Mouse (Mus musculus) hindbrain, embryonic 10.5 days (tissue): ENCODE data around the gene Tbx20. TPM values are rescaled to one million over a fixed set of nuclear protein-coding genes. Genes with fewer than 3 reads are reported as not detected.

Experiments used
- DNase-seq: peaks from one replicate; pipeline ENCODE4 v3.0.0-alpha.2; 2017; ENCODE audit warnings: low spot score
- H3K27ac ChIP-seq: fragments of 300-500 bp; sonication (generic); 2 replicates; pipeline ENCODE4 v1.5.1; 2016; ENCODE audit warnings: mild to moderate bottlenecking, moderate library complexity
- H3K27me3 ChIP-seq: fragments of 300-500 bp; sonication (generic); 2 replicates; pipeline ENCODE4 v1.6.1; 2016; ENCODE audit warnings: mild to moderate bottlenecking; ENCODE audit not compliant: poor library complexity, insufficient read depth, severe bottlenecking
- H3K36me3 ChIP-seq: fragments of 300-500 bp; sonication (generic); 2 replicates; pipeline ENCODE4 v1.6.1; 2016; ENCODE audit warnings: mild to moderate bottlenecking, moderate library complexity
- H3K4me1 ChIP-seq: fragments of 300-500 bp; sonication (generic); replicated peaks from 2 replicates; pipeline ENCODE4 v1.6.1; 2016; ENCODE audit warnings: mild to moderate bottlenecking
- H3K4me3 ChIP-seq: fragments of 300-500 bp; sonication (generic); 2 replicates; pipeline ENCODE4 v1.5.1; 2016; ENCODE audit warnings: mild to moderate bottlenecking, moderate library complexity
- H3K9me3 ChIP-seq: fragments of 300-500 bp; sonication (generic); 2 replicates; pipeline ENCODE4 v1.6.1; 2016; ENCODE audit warnings: mild to moderate bottlenecking, moderate library complexity
- WGBS: fragments of 180-500 bp; shearing (Covaris S2); methylation state at CpG from one replicate; pipeline ENCODE4 v1.1.7; 2016; 5-methylcytosine and 5-hydroxymethylcytosine counted together
- polyA plus RNA-seq: library from polyadenylated mRNA; unstranded; fragments of >200 nt; fragmentation: Nextera tagmentation; extraction: Ambion mirVana; gene quantifications from 2 replicates; pipeline ENCODE4 v1.2.1, GENCODE M21; 2016

Gene Tbx20
- polyA plus RNA-seq, 1 experiment from 2014 or later = 4.3 TPM

DNA sequence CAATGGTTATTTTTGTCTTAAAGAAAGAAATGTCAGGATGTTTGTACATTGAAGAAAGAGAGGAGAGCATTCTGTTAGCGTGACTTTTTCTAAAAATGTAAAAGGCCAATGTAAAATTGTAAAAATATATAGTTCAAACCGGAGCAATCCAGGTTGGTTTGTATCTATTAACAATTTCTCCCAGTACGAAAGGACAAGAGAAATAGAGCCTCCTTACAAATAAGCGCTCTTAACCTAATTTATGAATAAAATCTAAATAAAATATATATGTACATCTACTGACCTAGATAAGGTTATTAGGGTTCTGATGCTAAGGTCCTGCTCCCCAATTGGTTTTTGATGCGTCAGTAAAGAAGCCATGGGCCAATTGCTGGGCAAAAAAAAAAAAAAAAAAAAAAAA, 29.1 kb downstream of the Tbx20 start:
- no peak for DNase-seq
- H3K27me3 ChIP-seq = no peaks in the 10 kb centered on the region
- no peaks in the 10 kb centered on the region for H3K36me3 ChIP-seq
- WGBS = 88% methylated on average over 5 of the region's 5 CpGs
- no peak overlapping the region for H3K27ac ChIP-seq
- no peak overlapping the region for H3K4me3 ChIP-seq
- H3K4me1 ChIP-seq = no peaks in the 10 kb centered on the region
- no peaks in the 10 kb centered on the region for H3K9me3 ChIP-seq

DNA sequence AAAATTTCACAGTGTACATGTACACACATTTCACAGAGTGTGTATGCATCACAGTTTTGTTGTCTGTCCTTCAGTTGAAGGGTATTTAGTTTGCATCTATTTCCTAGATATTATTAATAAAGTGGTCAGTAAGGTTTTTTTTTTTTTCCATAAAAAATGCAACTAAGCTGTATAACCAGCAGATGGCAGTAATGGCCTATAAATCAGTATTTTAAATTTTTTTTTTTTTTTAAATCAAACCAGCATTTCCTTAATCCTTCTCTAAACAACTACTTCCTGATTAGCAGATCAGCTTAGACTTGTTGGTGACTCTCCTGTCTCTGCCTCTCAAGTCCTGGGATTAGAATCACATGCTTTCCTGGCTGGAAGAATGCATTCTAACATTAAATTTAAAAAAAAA, 72.9 kb downstream of the Tbx20 start:
- Histone ChIP-seq H3K36me3 (no peaks in the 10 kb centered on the region), H3K9me3 (peaks cover 11% of the 10 kb centered on the region), H3K27ac (no peak overlapping the region), H3K27me3 (peaks cover 11% of the 10 kb centered on the region), H3K4me1 (peaks cover 2% of the 10 kb centered on the region; the same call in 1 of the 2 replicates), H3K4me3 (no peak overlapping the region)
- no peak for DNase-seq

DNA sequence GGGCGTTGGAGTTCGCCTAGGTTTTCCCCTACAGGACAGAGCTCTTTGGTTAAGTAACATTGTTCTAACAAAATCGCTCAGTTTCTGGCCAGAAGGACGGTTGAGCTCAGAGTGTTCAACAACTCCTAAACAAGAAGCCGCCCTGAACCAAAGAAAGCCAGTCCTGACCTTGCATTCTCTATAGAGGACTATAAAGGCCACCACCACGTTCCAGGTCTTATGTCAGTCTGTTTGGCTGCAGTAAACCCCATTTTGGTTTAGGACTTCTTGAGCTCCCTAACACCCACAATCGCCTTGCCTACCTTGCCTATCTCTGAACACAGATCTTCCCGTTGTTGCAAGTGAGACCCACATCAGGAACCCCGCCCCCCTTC, 77.7 kb downstream of the Tbx20 start:
- Histone ChIP-seq H3K4me1 (peaks cover 9% of the 10 kb centered on the region), H3K27me3 (peaks cover 19% of the 10 kb centered on the region), H3K4me3 (peak overlapping the region; percentile 62), H3K27ac (no peak overlapping the region), H3K9me3 (peaks cover 11% of the 10 kb centered on the region), H3K36me3 (no peaks in the 10 kb centered on the region)
- WGBS = 16% methylated on average over 9 of the region's 9 CpGs
- no peak for DNase-seq

DNA sequence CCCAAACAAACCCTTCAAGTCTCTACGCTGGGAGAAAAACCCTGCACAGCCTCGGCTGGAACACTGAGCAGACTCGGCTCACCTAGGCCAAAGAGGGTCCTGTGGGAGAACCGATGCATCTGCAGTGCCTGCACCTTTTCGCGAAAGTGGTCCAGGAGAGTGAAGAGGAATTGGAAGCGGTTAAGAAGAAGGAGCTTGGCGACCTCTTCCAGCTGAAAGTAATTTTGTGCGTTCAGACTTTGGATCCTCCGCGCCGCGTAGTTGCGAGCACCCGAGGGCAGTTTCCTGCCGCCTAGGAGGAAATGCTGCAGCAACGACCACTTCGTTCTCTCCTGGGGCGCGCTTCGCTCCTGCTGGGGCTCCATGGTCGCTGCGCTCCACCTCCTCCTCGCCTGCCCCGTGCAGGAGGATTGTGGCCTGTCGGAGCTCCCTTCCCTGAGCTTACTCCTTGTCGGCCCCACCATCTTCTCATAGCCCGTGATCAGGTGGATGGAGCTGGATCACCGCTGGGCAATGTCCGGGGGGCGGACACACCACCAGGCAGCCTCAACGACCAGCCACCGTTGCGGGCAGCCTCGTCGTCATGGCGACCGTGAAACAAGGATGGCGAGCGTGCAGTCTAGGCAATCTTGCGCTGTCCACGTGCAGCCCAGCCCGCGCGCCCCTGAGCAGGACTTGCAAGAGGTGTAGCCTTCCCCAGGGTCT, 78.3 kb downstream of the Tbx20 start, which contains the start of gene Dpy19l2:
TSS of gene Dpy19l2 (minus strand) at position 594 of the 705 bp plus-strand sequence.
- DNase-seq = peak; percentile 78
- peak within 1 kb of the TSS; percentile 71; the same call in 1 of the 2 replicates for H3K27ac ChIP-seq
- under 1% methylated on average over 45 of the region's 45 CpGs for WGBS

More for the DNA sequence above, 78.3 kb downstream of the Tbx20 start, which contains the start of gene Dpy19l2:
- peak within 1 kb of the TSS; percentile 62 for H3K4me3 ChIP-seq
- H3K36me3 ChIP-seq = no peaks in the 10 kb centered on the region
- H3K27me3 ChIP-seq = peaks cover 19% of the 10 kb centered on the region
- peaks cover 11% of the 10 kb centered on the region for H3K9me3 ChIP-seq
- peaks cover 9% of the 10 kb centered on the region for H3K4me1 ChIP-seq

Other genes starting within 250 kb of the Tbx20 start
- not detected in 2 replicates for gene Cypt4, start 149.1 kb downstream of the Tbx20 start, polyA plus RNA-seq
- 0.07 and 0.46 TPM in 2 replicates for gene Dpy19l2, start 78.0 kb downstream of the Tbx20 start, polyA plus RNA-seq